Mouse (Mus musculus) intestine, embryonic 16.5 days (tissue): ENCODE results near the gene Dnajc5g. TPM values are rescaled to one million over a fixed set of nuclear protein-coding genes. Genes with fewer than 3 reads are reported as not detected.

Experiments used
- ATAC-seq: fragments of 200-750 bp; cut with Nextera tagmentation; 2 replicates; pipeline ENCODE4 v1.8.0; 2017; ENCODE audit warnings: moderate TSS enrichment, moderate library complexity
- H3K27ac ChIP-seq: fragments of 300-500 bp; sonication (generic); 2 replicates; pipeline ENCODE4 v1.5.1; 2014; ENCODE audit warnings: mild to moderate bottlenecking, low read length
- H3K27me3 ChIP-seq: fragments of 300-500 bp; sonication (generic); replicated peaks from 2 replicates; pipeline ENCODE4 v1.6.1; 2014; ENCODE audit warnings: low read length, control low read depth, mixed read lengths; ENCODE audit not compliant: control insufficient read depth, insufficient read depth
- H3K36me3 ChIP-seq: fragments of 300-500 bp; sonication (generic); 2 replicates; pipeline ENCODE4 v1.6.1; 2014; ENCODE audit warnings: low read length, control low read depth; ENCODE audit not compliant: control insufficient read depth, insufficient read depth
- H3K4me1 ChIP-seq: fragments of 300-500 bp; sonication (generic); 2 replicates; pipeline ENCODE4 v1.6.1; 2014; ENCODE audit warnings: low read length, control low read depth, mixed read lengths; ENCODE audit not compliant: control insufficient read depth, insufficient read depth
- H3K4me2 ChIP-seq: fragments of 300-500 bp; sonication (generic); 2 replicates; pipeline ENCODE4 v1.6.1; 2014; ENCODE audit warnings: low read depth, low read length, control low read depth
- H3K4me3 ChIP-seq: fragments of 300-500 bp; sonication (generic); 2 replicates; pipeline ENCODE4 v1.5.1; 2014; ENCODE audit warnings: mild to moderate bottlenecking, low read length
- H3K9ac ChIP-seq: fragments of 300-500 bp; sonication (generic); 2 replicates; pipeline ENCODE4 v1.6.1; 2014; ENCODE audit warnings: low read depth, low read length
- H3K9me3 ChIP-seq: fragments of 300-500 bp; sonication (generic); 2 replicates; pipeline ENCODE4 v1.6.1; 2016; ENCODE audit warnings: low read length, control low read depth; ENCODE audit not compliant: control insufficient read depth
- WGBS: fragments of 180-500 bp; shearing (Covaris S2); extraction: QIAGEN DNeasy Blood & Tissue Kit; methylation state at CpG from one replicate; pipeline ENCODE4 v1.1.7; 2014; 5-methylcytosine and 5-hydroxymethylcytosine counted together
- polyA plus RNA-seq: library from polyadenylated mRNA; unstranded; fragments of >200 nt; fragmentation: Nextera tagmentation; extraction: Ambion mirVana; gene quantifications from 2 replicates; pipeline ENCODE4 v1.2.1, GENCODE M21; 2015

Gene Dnajc5g
- polyA plus RNA-seq, 1 experiment from 2014 or later, result not detected

DNA sequence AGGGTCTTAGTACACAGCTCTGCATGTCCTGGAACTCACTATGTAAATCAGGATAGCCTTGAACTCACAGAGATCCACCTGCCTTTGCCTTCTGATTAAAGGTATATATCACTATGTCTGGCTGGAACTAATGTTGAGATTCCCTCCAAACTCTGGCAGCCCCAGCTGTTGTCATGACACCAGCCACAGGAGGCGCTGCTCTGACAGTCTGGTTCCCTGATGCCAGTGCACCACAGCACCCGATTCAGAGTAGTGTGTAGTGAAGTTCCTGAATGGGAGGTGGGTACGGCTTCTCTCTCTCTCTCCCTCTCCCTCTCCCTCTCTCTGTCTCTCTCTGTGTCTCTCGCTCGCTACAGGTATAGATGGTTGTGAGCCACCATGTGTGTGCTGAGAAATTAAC lies 23.7 kb upstream of the Dnajc5g start:
- H3K27me3 ChIP-seq, result no peaks in the 10 kb centered on the region
- WGBS, result 20% methylated on average over 5 of the region's 5 CpGs

GRCm38 (mm10) chr5:31082935-31083625 lies 23.0 kb upstream of the Dnajc5g start:
- no peak overlapping the region for H3K4me3 ChIP-seq
- H3K9me3 ChIP-seq, result no peaks in the 10 kb centered on the region
- WGBS, result 19% methylated on average over 12 of the region's 12 CpGs
- no peak overlapping the region; the same call in 1 of the 2 replicates for H3K9ac ChIP-seq
- no peaks in the 10 kb centered on the region; the same call in 1 of the 2 replicates for H3K27me3 ChIP-seq
- H3K4me2 ChIP-seq, result no peak overlapping the region
- 0 out of 2 replicates have a peak, but pooled peaks cover 7% of the 10 kb centered on the region for H3K4me1 ChIP-seq
- no peak overlapping the region for H3K27ac ChIP-seq
- H3K36me3 ChIP-seq, result peaks cover 6% of the 10 kb centered on the region; the same call in 1 of the 2 replicates
- no peak for ATAC-seq

More for the DNA sequence above, 23.7 kb upstream of the Dnajc5g start:
- Histone ChIP-seq H3K27ac (no peak overlapping the region), H3K4me3 (no peak overlapping the region), H3K36me3 (peaks cover 12% of the 10 kb centered on the region; the same call in 1 of the 2 replicates), H3K9ac (no peak overlapping the region), H3K9me3 (no peaks in the 10 kb centered on the region), H3K4me1 (0 out of 2 replicates have a peak, but pooled peaks cover 7% of the 10 kb centered on the region), H3K4me2 (no peak overlapping the region)
- ATAC-seq, result 0 out of 2 replicates have a peak, but pooled peaks have one; percentile 23

- H3K27me3 ChIP-seq, result peaks cover 6% of the 10 kb centered on the region; the same call in 1 of the 2 replicates
- H3K4me1 ChIP-seq, result 0 out of 2 replicates have a peak, but pooled peaks cover 7% of the 10 kb centered on the region
- no peak overlapping the region for H3K4me3 ChIP-seq
- ATAC-seq, result no peak
- H3K27ac ChIP-seq, result no peak overlapping the region
- WGBS, result 24% methylated on average over 8 of the region's 8 CpGs
- H3K9me3 ChIP-seq, result no peaks in the 10 kb centered on the region
- no peak overlapping the region for H3K4me2 ChIP-seq
- 0 out of 2 replicates have a peak, but pooled peaks cover 2% of the 10 kb centered on the region for H3K36me3 ChIP-seq
- H3K9ac ChIP-seq, result no peak overlapping the region
Measured at GRCm38 (mm10) chr5:31083949-31084348, 22.1 kb upstream of the Dnajc5g start.

GRCm38 (mm10) chr5:31086606-31087005 lies 19.5 kb upstream of the Dnajc5g start:
- Histone ChIP-seq H3K36me3 (no peaks in the 10 kb centered on the region), H3K27ac (no peak overlapping the region), H3K9me3 (no peaks in the 10 kb centered on the region), H3K9ac (no peak overlapping the region), H3K27me3 (peaks cover 30% of the 10 kb centered on the region), H3K4me1 (0 out of 2 replicates have a peak, but pooled peaks cover 7% of the 10 kb centered on the region), H3K4me2 (no peak overlapping the region), H3K4me3 (no peak overlapping the region)
- 0 out of 2 replicates have a peak, but pooled peaks have one; percentile 36 for ATAC-seq
- WGBS, result 27% methylated on average over 7 of the region's 7 CpGs

DNA sequence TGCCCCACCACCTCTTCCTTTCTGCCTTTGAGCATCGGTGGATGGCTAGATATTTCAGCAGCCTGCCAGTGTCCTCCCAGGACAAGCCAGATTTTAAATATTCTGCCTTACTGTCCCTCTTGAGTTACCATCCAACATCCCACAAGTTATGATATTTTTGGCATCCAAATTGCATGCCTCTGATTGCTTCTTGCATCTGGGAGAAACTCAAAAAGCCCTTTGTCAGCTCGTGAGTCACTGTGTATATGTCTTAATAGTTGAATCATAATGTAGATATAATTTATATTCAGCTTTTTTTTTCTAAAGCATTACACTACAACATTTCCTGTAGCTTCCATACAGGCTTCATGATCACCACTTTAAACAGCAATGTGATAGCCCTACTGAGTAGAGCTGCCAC lies 19.0 kb upstream of the Dnajc5g start:
- 73% methylated on average over 2 of the region's 2 CpGs for WGBS
- Histone ChIP-seq H3K9me3 (no peaks in the 10 kb centered on the region), H3K9ac (no peak overlapping the region), H3K36me3 (no peaks in the 10 kb centered on the region), H3K27me3 (peaks cover 35% of the 10 kb centered on the region), H3K27ac (no peak overlapping the region), H3K4me1 (0 out of 2 replicates have a peak, but pooled peaks cover 7% of the 10 kb centered on the region), H3K4me3 (no peak overlapping the region), H3K4me2 (no peak overlapping the region)
- no peak for ATAC-seq

- Histone ChIP-seq H3K27me3 (peaks cover 82% of the 10 kb centered on the region), H3K9ac (peak overlapping the region; percentile 55; the same call in 1 of the 2 replicates), H3K36me3 (no peaks in the 10 kb centered on the region; the same call in 1 of the 2 replicates), H3K4me2 (peak overlapping the region; percentile 88), H3K4me3 (peak overlapping the region; percentile 56), H3K9me3 (no peaks in the 10 kb centered on the region), H3K4me1 (peaks cover 31% of the 10 kb centered on the region), H3K27ac (no peak overlapping the region)
- ATAC-seq, result no peak
- WGBS, result 4% methylated on average over 31 of the region's 53 CpGs
Measured at GRCm38 (mm10) chr5:31092231-31092975, 13.7 kb upstream of the Dnajc5g start.

DNA sequence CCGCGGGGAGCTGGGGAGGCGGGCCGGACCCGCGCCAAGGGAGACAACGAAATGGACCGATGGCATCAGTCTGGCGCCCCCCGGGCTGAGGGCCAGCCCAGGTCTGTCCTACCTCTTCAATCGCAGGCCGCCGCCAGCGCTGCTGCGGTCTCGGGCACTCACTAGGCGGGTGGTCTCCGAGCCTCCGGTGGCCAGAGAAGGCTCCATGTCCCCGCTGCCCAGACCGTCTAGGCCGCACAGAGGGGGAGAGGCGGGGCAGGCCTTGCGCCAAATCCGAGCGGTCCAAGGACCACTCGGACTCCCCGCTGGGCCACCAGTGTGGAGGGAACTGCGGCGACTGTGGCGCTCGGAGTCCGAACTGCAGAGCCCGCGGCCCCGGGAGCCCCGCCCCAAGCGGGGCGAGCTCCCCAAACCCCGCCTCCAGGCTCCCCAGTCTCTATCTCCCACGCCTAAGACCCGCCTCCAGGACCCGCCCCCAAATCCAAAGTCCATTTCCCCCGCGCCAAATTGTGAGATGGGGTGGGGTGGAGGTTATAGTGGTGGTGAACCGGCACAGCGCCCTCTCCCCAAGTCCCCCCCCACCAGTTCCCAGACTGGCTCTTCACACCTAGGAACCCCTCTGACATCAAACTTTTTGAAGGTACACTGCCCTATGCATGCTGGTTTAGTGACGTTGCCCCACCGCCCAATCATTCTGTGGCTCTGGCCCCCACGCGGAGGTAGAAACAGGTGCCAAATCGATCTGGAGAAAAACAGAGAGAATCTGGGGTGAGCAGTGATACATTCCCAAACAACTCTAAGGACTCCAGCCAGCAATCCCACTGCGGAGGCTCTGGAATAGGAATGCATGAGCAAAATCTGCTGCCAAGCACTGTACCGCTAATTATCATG lies 12.7 kb upstream of the Dnajc5g start:
- Histone ChIP-seq H3K4me3 (peak overlapping the region; percentile 56), H3K27me3 (peaks cover 88% of the 10 kb centered on the region), H3K4me1 (peaks cover 31% of the 10 kb centered on the region), H3K9ac (peak overlapping the region; percentile 55), H3K9me3 (no peaks in the 10 kb centered on the region), H3K27ac (no peak overlapping the region), H3K36me3 (no peaks in the 10 kb centered on the region; the same call in 1 of the 2 replicates), H3K4me2 (peak overlapping the region; percentile 88)
- ATAC-seq, result peak; percentile 87
- WGBS, result under 1% methylated on average over 50 of the region's 54 CpGs

- H3K36me3 ChIP-seq, result no peaks in the 10 kb centered on the region; the same call in 1 of the 2 replicates
- peak overlapping the region; percentile 37 for H3K4me3 ChIP-seq
- H3K4me2 ChIP-seq, result peak overlapping the region; percentile 88
- 2% methylated on average over 29 of the region's 29 CpGs for WGBS
- H3K9ac ChIP-seq, result no peak overlapping the region
- H3K9me3 ChIP-seq, result no peaks in the 10 kb centered on the region
- peaks cover 31% of the 10 kb centered on the region for H3K4me1 ChIP-seq
- H3K27me3 ChIP-seq, result peaks cover 88% of the 10 kb centered on the region
- ATAC-seq, result no peak
- no peak overlapping the region for H3K27ac ChIP-seq
Measured at GRCm38 (mm10) chr5:31094100-31094798, 11.8 kb upstream of the Dnajc5g start.
